Mouse (Mus musculus) kidney, embryonic 16.5 days (tissue): Measurements from ENCODE around the gene Rnf31. TPM values are rescaled to one million over a fixed set of nuclear protein-coding genes. Genes with fewer than 3 reads are reported as not detected.
A peak's percentile ranks its signal among the peaks of the same experiment; 100 is the strongest.

Experiments
- ATAC-seq: fragments of 200-750 bp; cut with Nextera tagmentation; 2 replicates; pipeline ENCODE4 v1.8.0; 2017; ENCODE audit warnings: moderate TSS enrichment; ENCODE audit not compliant: low FRiP score, low TSS enrichment
- H3K27ac ChIP-seq: fragments of 300-500 bp; sonication (generic); 2 replicates; pipeline ENCODE4 v1.5.1; 2014; ENCODE audit warnings: low read length
- H3K27me3 ChIP-seq: fragments of 300-500 bp; sonication (generic); 2 replicates; pipeline ENCODE4 v1.6.1; 2014; ENCODE audit warnings: low read length, control low read depth, mixed read lengths; ENCODE audit not compliant: insufficient read depth
- H3K36me3 ChIP-seq: fragments of 300-500 bp; sonication (generic); 2 replicates; pipeline ENCODE4 v1.6.1; 2014; ENCODE audit warnings: low read length, control low read depth, mixed read lengths; ENCODE audit not compliant: insufficient read depth
- H3K4me1 ChIP-seq: fragments of 300-500 bp; sonication (generic); 2 replicates; pipeline ENCODE4 v1.6.1; 2014; ENCODE audit warnings: low read length, control low read depth, mixed read lengths; ENCODE audit not compliant: insufficient read depth
- H3K4me2 ChIP-seq: fragments of 300-500 bp; sonication (generic); replicated peaks from 2 replicates; pipeline ENCODE4 v1.6.1; 2014; ENCODE audit warnings: low read depth, low read length
- H3K4me3 ChIP-seq: fragments of 300-500 bp; sonication (generic); 2 replicates; pipeline ENCODE4 v1.5.1; 2014; ENCODE audit warnings: mild to moderate bottlenecking, low read length
- H3K9ac ChIP-seq: fragments of 300-500 bp; sonication (generic); replicated peaks from 2 replicates; pipeline ENCODE4 v1.6.1; 2014; ENCODE audit warnings: low read length
- H3K9me3 ChIP-seq: fragments of 300-500 bp; sonication (generic); 2 replicates; pipeline ENCODE4 v1.6.1; 2016; ENCODE audit warnings: low read length, control low read depth
- WGBS: fragments of 180-500 bp; shearing (Covaris S2); extraction: QIAGEN DNeasy Blood & Tissue Kit; methylation state at CpG from one replicate; pipeline ENCODE4 v1.1.7; 2014; 5-methylcytosine and 5-hydroxymethylcytosine counted together
- polyA plus RNA-seq: library from polyadenylated mRNA; unstranded; fragments of >200 nt; fragmentation: Nextera tagmentation; extraction: Ambion mirVana; gene quantifications from 2 replicates; pipeline ENCODE4 v1.2.1, GENCODE M21; 2015

Rnf31 gene
- 21.3 and 26.2 TPM in 2 replicates for polyA plus RNA-seq

- WGBS = 0% methylated on average over 33 of the region's 33 CpGs
- Histone ChIP-seq H3K27me3 (no peaks in the 10 kb centered on the region), H3K4me2 (peak within 1 kb of the TSS; percentile 78), H3K4me1 (peaks cover 16% of the 10 kb centered on the region), H3K36me3 (peaks cover 40% of the 10 kb centered on the region), H3K9me3 (no peaks in the 10 kb centered on the region), H3K9ac (peak within 1 kb of the TSS; percentile 90), H3K27ac (peak within 1 kb of the TSS; percentile 100), H3K4me3 (peak within 1 kb of the TSS; percentile 97)
- peak; percentile 94 for ATAC-seq
Observed at GRCm38 (mm10) chr14:55591331-55591891, at the start of gene Rnf31. Gene Rnf31, plus strand, starts transcription at chr14:55591708.

GRCm38 (mm10) chr14:55542268-55542667, 49.2 kb upstream of the Rnf31 start:
- Histone ChIP-seq H3K4me1 (peaks cover 12% of the 10 kb centered on the region), H3K9me3 (no peaks in the 10 kb centered on the region), H3K4me2 (no peak overlapping the region), H3K9ac (no peak overlapping the region), H3K27me3 (no peaks in the 10 kb centered on the region), H3K36me3 (peaks cover 40% of the 10 kb centered on the region), H3K4me3 (no peak overlapping the region), H3K27ac (no peak overlapping the region)
- no peak for ATAC-seq
- WGBS = 96% methylated on average over 12 of the region's 12 CpGs

GRCm38 (mm10) chr14:55544334-55544733, 47.2 kb upstream of the Rnf31 start:
- no peak for ATAC-seq
- Histone ChIP-seq H3K9ac (no peak overlapping the region), H3K4me3 (no peak overlapping the region), H3K27ac (no peak overlapping the region), H3K27me3 (no peaks in the 10 kb centered on the region), H3K4me2 (no peak overlapping the region), H3K4me1 (peaks cover 12% of the 10 kb centered on the region), H3K9me3 (no peaks in the 10 kb centered on the region), H3K36me3 (peaks cover 59% of the 10 kb centered on the region)
- 85% methylated on average over 9 of the region's 9 CpGs for WGBS

- no peak overlapping the region for H3K27ac ChIP-seq
- no peak overlapping the region for H3K9ac ChIP-seq
- no peak overlapping the region for H3K4me2 ChIP-seq
- no peak for ATAC-seq
- H3K4me3 ChIP-seq = no peak overlapping the region
- 92% methylated on average over 6 of the region's 6 CpGs for WGBS
- no peaks in the 10 kb centered on the region for H3K4me1 ChIP-seq
- H3K27me3 ChIP-seq = no peaks in the 10 kb centered on the region
- H3K36me3 ChIP-seq = peaks cover 41% of the 10 kb centered on the region
- no peaks in the 10 kb centered on the region for H3K9me3 ChIP-seq
Observed at GRCm38 (mm10) chr14:55550191-55550590, 41.3 kb upstream of the Rnf31 start.

- Histone ChIP-seq H3K27me3 (no peaks in the 10 kb centered on the region), H3K36me3 (peaks cover 31% of the 10 kb centered on the region), H3K4me3 (no peak overlapping the region), H3K4me1 (no peaks in the 10 kb centered on the region), H3K9ac (no peak overlapping the region), H3K4me2 (no peak overlapping the region), H3K9me3 (no peaks in the 10 kb centered on the region), H3K27ac (no peak overlapping the region)
- WGBS = 67% methylated on average over 5 of the region's 5 CpGs
- no peak for ATAC-seq
Observed at GRCm38 (mm10) chr14:55551347-55551746, 40.2 kb upstream of the Rnf31 start.

GRCm38 (mm10) chr14:55551794-55552193, 39.7 kb upstream of the Rnf31 start:
- Histone ChIP-seq H3K9ac (no peak overlapping the region), H3K4me3 (no peak overlapping the region), H3K27me3 (no peaks in the 10 kb centered on the region), H3K4me2 (no peak overlapping the region), H3K9me3 (no peaks in the 10 kb centered on the region), H3K36me3 (peaks cover 27% of the 10 kb centered on the region), H3K4me1 (no peaks in the 10 kb centered on the region), H3K27ac (no peak overlapping the region)
- no peak for ATAC-seq
- 94% methylated on average over 8 of the region's 8 CpGs for WGBS

- Histone ChIP-seq H3K27ac (no peak overlapping the region), H3K27me3 (no peaks in the 10 kb centered on the region), H3K4me3 (no peak overlapping the region), H3K9me3 (no peaks in the 10 kb centered on the region), H3K9ac (no peak overlapping the region), H3K4me1 (peaks cover 7% of the 10 kb centered on the region; the same call in 1 of the 2 replicates), H3K4me2 (no peak overlapping the region), H3K36me3 (0 out of 2 replicates have a peak, but pooled peaks cover 6% of the 10 kb centered on the region)
- no peak for ATAC-seq
Observed at GRCm38 (mm10) chr14:55554635-55555034, 36.9 kb upstream of the Rnf31 start.

GRCm38 (mm10) chr14:55555788-55556187, 35.7 kb upstream of the Rnf31 start:
- WGBS = 90% methylated on average over 3 of the region's 3 CpGs
- no peak overlapping the region for H3K27ac ChIP-seq
- peaks cover 7% of the 10 kb centered on the region; the same call in 1 of the 2 replicates for H3K4me1 ChIP-seq
- H3K4me2 ChIP-seq = no peak overlapping the region
- H3K4me3 ChIP-seq = no peak overlapping the region
- no peak overlapping the region for H3K9ac ChIP-seq
- no peaks in the 10 kb centered on the region for H3K36me3 ChIP-seq
- no peaks in the 10 kb centered on the region for H3K27me3 ChIP-seq
- ATAC-seq = no peak
- no peaks in the 10 kb centered on the region for H3K9me3 ChIP-seq

GRCm38 (mm10) chr14:55557003-55557402, 34.5 kb upstream of the Rnf31 start:
- Histone ChIP-seq H3K4me1 (peaks cover 18% of the 10 kb centered on the region), H3K36me3 (no peaks in the 10 kb centered on the region), H3K9me3 (no peaks in the 10 kb centered on the region), H3K9ac (no peak overlapping the region), H3K27ac (peak overlapping the region; percentile 85), H3K27me3 (no peaks in the 10 kb centered on the region), H3K4me3 (no peak overlapping the region), H3K4me2 (no peak overlapping the region)
- no peak for ATAC-seq
- WGBS = 24% methylated on average over 5 of the region's 5 CpGs

- Histone ChIP-seq H3K27me3 (no peaks in the 10 kb centered on the region), H3K27ac (peak overlapping the region; percentile 85), H3K4me1 (peaks cover 19% of the 10 kb centered on the region), H3K4me3 (no peak overlapping the region), H3K9ac (no peak overlapping the region), H3K9me3 (no peaks in the 10 kb centered on the region), H3K36me3 (no peaks in the 10 kb centered on the region), H3K4me2 (no peak overlapping the region)
- ATAC-seq = no peak
- WGBS = 75% methylated on average over 3 of the region's 3 CpGs
Observed at GRCm38 (mm10) chr14:55557587-55557986, 33.9 kb upstream of the Rnf31 start.
